Mouse (Mus musculus) liver, embryonic 16.5 days (tissue): ENCODE data around the gene Fbxo8. TPM values are rescaled to one million over a fixed set of nuclear protein-coding genes. Genes with fewer than 3 reads are reported as not detected.

ENCODE experiments used
- ATAC-seq: fragments of 200-750 bp; cut with Nextera tagmentation; 2 replicates; pipeline ENCODE4 v1.8.0; 2017; ENCODE audit warnings: low read depth, mild to moderate bottlenecking, moderate number of reproducible peaks, moderate library complexity
- H3K27ac ChIP-seq: fragments of 300-500 bp; sonication (generic); 2 replicates; pipeline ENCODE4 v1.5.1; 2014; ENCODE audit warnings: mild to moderate bottlenecking, low read length
- H3K27me3 ChIP-seq: fragments of 300-500 bp; sonication (generic); 2 replicates; pipeline ENCODE4 v1.6.1; 2014; ENCODE audit warnings: low read depth, low read length, mixed read lengths; ENCODE audit not compliant: control insufficient read depth, insufficient read depth
- H3K36me3 ChIP-seq: fragments of 300-500 bp; sonication (generic); 2 replicates; pipeline ENCODE4 v1.6.1; 2014; ENCODE audit warnings: mild to moderate bottlenecking; ENCODE audit not compliant: control insufficient read depth, insufficient read depth
- H3K4me1 ChIP-seq: fragments of 300-500 bp; sonication (generic); 2 replicates; pipeline ENCODE4 v1.6.1; 2014; ENCODE audit warnings: low read depth, low read length, mixed read lengths; ENCODE audit not compliant: control insufficient read depth
- H3K4me2 ChIP-seq: fragments of 300-500 bp; sonication (generic); 2 replicates; pipeline ENCODE4 v1.6.1; 2014; ENCODE audit warnings: low read depth, low read length, mixed read lengths
- H3K4me3 ChIP-seq: fragments of 300-500 bp; sonication (generic); 2 replicates; pipeline ENCODE4 v1.5.1; 2014; ENCODE audit warnings: low read depth, mild to moderate bottlenecking, low read length
- H3K9ac ChIP-seq: fragments of 300-500 bp; sonication (generic); 2 replicates; pipeline ENCODE4 v1.6.1; 2014; ENCODE audit warnings: low read depth, low read length
- H3K9me3 ChIP-seq: fragments of 300-500 bp; sonication (generic); replicated peaks from 2 replicates; pipeline ENCODE4 v1.6.1; 2016; ENCODE audit warnings: low read length; ENCODE audit not compliant: control insufficient read depth
- WGBS: fragments of 180-500 bp; shearing (Covaris S2); extraction: QIAGEN DNeasy Blood & Tissue Kit; methylation state at CpG from one replicate; pipeline ENCODE4 v1.1.7; 2014; ENCODE audit not compliant: insufficient replicate concordance; 5-methylcytosine and 5-hydroxymethylcytosine counted together
- polyA plus RNA-seq: library from polyadenylated mRNA; unstranded; fragments of >200 nt; fragmentation: Nextera tagmentation; extraction: Ambion mirVana; gene quantifications from 2 replicates; pipeline ENCODE4 v1.2.1, GENCODE M21; 2015

Gene Fbxo8
- polyA plus RNA-seq, 1 experiment from 2014 or later, result 35.4 TPM

DNA sequence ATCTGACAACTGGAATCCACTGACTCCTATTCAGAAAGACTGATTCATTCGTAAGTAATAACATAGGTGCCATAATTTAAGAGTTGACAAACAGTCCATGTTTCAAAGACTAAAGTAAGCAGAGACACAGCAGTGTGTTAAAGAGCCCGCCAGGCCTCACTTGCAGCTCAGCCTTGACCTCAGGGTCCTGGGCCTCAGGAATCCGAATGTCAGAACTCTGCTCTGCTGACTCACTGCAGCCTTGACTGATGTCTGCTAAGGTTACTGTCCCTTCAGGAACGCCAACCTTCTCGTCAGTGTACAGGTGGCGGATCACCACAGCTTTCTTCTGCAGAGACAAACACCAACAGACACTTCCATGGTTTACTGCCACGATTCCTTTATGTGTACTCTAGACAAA lies 10.2 kb upstream of the Fbxo8 start:
- H3K27me3 ChIP-seq, result no peaks in the 10 kb centered on the region
- no peaks in the 10 kb centered on the region for H3K9me3 ChIP-seq
- H3K4me3 ChIP-seq, result no peak overlapping the region
- H3K9ac ChIP-seq, result no peak overlapping the region
- H3K4me1 ChIP-seq, result no peaks in the 10 kb centered on the region
- no peak overlapping the region for H3K27ac ChIP-seq
- 75% methylated on average over 7 of the region's 7 CpGs for WGBS
- peaks cover 24% of the 10 kb centered on the region for H3K36me3 ChIP-seq
- H3K4me2 ChIP-seq, result no peak overlapping the region
- no peak for ATAC-seq

DNA sequence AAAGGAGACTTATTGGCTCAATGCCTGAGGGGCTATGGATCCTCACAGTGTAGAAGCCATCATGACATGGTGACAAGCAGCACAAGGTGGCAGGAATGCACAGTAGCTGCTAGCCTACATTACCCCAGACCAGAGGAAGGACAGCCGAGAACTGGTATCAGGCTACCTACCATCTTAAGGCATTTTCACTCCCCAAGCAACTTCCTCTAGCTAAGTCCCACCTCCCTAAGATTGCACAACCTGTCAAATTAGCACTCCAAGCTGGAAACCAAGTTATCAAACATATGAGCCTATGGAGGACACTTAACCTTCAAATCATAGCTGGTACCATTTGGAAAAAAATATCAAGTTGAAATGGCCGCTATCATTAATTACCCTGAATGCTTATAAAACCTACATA lies 3.0 kb upstream of the Fbxo8 start:
- H3K4me2 ChIP-seq, result no peak overlapping the region
- no peak overlapping the region for H3K9ac ChIP-seq
- H3K27ac ChIP-seq, result no peak overlapping the region
- WGBS, result 66% methylated on average over 2 of the region's 2 CpGs
- H3K9me3 ChIP-seq, result no peaks in the 10 kb centered on the region
- H3K4me1 ChIP-seq, result peaks cover 9% of the 10 kb centered on the region
- H3K27me3 ChIP-seq, result no peaks in the 10 kb centered on the region
- H3K36me3 ChIP-seq, result peaks cover 8% of the 10 kb centered on the region
- no peak overlapping the region for H3K4me3 ChIP-seq
- no peak for ATAC-seq

DNA sequence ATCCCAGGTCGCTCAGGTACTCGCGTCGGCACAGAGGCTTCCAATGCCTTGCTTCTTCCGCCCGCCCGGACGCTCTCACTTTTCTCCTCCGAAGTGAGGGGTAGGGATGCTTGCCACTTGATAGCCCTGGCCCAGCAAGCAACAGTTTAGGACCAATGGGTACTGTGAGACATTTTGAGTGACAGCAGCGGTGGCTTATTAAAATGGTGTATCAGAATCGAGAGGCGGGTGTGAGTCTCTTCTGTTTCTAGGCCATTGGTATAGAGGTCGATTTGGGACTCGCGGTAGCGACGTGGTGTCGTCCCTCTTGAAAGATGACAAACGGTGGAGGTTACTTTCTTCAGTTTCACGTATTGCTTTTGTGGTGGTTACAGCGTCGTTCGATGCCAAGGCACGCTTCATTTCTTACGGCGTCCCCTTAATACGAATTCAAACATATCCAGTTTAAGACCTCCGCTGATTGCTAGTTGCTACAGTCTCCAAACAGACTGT lies 517 bp downstream of the Fbxo8 start:
- H3K36me3 ChIP-seq, result no peaks in the 10 kb centered on the region
- peak; percentile 96 for ATAC-seq
- peak overlapping the region; percentile 70 for H3K4me3 ChIP-seq
- H3K4me1 ChIP-seq, result peaks cover 9% of the 10 kb centered on the region
- H3K9me3 ChIP-seq, result no peaks in the 10 kb centered on the region
- 0% methylated on average over 28 of the region's 28 CpGs for WGBS
- H3K27ac ChIP-seq, result peak overlapping the region; percentile 84
- no peaks in the 10 kb centered on the region for H3K27me3 ChIP-seq
- H3K9ac ChIP-seq, result peak overlapping the region; percentile 86
- H3K4me2 ChIP-seq, result peak overlapping the region; percentile 81

DNA sequence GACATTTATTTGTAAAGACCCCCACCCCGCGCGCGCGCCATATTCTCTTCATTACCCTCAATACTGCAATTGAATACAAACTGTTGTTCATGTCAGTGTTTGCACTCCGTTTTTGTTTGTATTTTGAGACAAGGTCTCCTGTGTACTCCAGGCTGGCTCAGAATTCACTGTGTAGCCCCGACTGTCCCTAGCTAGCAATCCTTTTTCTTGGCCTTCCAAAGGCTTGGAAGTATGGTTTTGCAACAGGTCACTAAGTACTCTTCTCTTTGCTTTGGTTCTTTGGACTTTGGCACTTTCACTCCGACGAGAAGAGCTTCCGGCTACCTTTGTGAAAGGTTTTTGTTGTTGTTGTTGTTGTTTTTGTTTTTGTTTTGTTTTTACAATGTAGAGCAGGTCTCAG lies 1.2 kb downstream of the Fbxo8 start:
- H3K4me2 ChIP-seq, result peak overlapping the region; percentile 81
- peaks cover 9% of the 10 kb centered on the region for H3K4me1 ChIP-seq
- H3K27me3 ChIP-seq, result no peaks in the 10 kb centered on the region
- H3K4me3 ChIP-seq, result peak overlapping the region; percentile 70
- H3K9me3 ChIP-seq, result no peaks in the 10 kb centered on the region
- 18% methylated on average over 10 of the region's 10 CpGs for WGBS
- H3K27ac ChIP-seq, result peak overlapping the region; percentile 84; the same call in 1 of the 2 replicates
- no peak for ATAC-seq
- H3K36me3 ChIP-seq, result no peaks in the 10 kb centered on the region
- H3K9ac ChIP-seq, result peak overlapping the region; percentile 86

DNA sequence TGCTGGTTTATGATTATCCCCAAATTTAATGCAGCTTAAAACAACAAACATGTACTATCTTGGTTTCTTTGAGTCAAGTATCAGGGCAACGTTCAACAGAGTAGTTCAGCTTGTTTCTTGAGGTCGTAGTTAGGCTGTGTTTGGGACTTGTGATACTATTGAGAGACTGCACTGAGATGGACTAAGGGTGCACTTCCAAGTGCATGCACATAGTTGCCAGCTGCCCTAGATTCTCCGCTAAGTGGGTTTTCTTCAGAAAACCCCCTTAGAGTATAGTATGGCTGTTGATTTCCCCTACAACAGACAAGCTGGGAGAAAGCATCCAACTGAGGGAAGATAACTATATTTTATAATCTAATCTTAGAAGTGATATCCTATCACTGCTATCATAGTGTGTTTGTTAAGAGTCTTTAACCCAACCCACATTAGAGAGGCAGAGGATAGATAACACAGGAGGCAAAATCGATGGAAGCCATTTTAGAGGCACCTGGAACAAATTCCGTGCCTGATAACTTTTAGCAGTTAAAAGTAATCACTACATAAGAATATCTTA lies 1.7 kb downstream of the Fbxo8 start:
- H3K4me3 ChIP-seq, result peak overlapping the region; percentile 40
- peak overlapping the region; percentile 28; the same call in 1 of the 2 replicates for H3K9ac ChIP-seq
- 42% methylated on average over 5 of the region's 5 CpGs for WGBS

DNA sequence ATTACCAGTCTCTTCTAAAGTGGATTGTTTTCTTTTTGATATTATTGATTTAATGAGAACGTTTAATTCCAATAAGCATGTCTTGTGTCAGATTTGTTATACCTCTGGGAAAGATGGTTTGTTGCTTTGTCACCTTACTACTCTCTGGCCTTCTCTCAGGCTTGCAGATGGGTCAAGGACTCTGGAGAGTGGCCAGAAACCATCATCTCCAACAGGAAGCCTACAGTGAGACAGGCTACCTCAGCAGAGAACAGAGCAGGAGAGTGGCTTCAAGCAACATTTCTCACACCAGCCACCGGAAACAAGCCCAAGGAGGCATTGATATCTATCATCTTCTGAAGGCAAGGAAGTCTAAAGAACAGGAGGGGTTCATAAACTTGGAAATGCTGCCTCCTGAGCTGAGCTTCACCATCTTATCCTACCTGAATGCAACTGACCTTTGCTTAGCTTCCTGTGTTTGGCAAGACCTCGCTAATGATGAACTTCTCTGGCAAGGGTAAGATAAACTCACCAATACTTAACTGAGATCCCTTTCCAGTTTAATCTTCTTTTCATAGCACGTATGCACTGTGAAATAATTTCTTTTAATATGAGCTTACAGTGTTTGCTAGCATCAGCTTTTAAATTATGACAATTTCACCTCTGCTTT lies 13.6 kb downstream of the Fbxo8 start:
- peak; percentile 68 for ATAC-seq
- Histone ChIP-seq H3K4me1 (no peaks in the 10 kb centered on the region; the same call in 1 of the 2 replicates), H3K9ac (no peak overlapping the region), H3K4me3 (no peak overlapping the region), H3K27me3 (no peaks in the 10 kb centered on the region), H3K9me3 (no peaks in the 10 kb centered on the region), H3K4me2 (no peak overlapping the region), H3K27ac (peak overlapping the region; percentile 49; the same call in 1 of the 2 replicates), H3K36me3 (no peaks in the 10 kb centered on the region)
- WGBS, result 62% methylated on average over 4 of the region's 4 CpGs

More for the DNA sequence above, 1.7 kb downstream of the Fbxo8 start:
- ATAC-seq, result no peak
- peaks cover 9% of the 10 kb centered on the region for H3K4me1 ChIP-seq
- H3K27me3 ChIP-seq, result no peaks in the 10 kb centered on the region
- peak overlapping the region; percentile 61; the same call in 1 of the 2 replicates for H3K27ac ChIP-seq
- no peaks in the 10 kb centered on the region for H3K9me3 ChIP-seq
- H3K4me2 ChIP-seq, result peak overlapping the region; percentile 81
- H3K36me3 ChIP-seq, result no peaks in the 10 kb centered on the region

DNA sequence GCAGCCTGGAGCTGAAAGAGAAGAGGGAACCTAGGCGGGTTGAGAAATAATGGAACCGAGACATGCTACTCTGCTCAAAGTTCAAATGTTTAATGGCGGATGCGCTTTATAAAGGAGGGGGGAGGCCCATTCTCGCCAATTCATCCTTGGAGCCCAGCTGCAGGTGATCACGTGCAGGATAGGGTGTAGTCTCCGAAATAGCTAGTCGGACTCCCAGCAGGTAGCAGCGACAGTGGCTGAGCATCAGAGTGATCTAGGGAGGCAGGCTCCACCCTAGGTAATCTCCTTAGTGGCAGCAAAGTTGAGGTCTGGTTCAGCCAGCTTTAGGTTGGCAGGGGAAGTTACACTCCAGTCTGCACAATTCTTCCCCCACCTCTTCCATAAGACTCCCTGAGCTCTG lies 16.0 kb downstream of the Fbxo8 start:
- 80% methylated on average over 9 of the region's 9 CpGs for WGBS
- Histone ChIP-seq H3K4me3 (no peak overlapping the region), H3K9me3 (no peaks in the 10 kb centered on the region), H3K27me3 (no peaks in the 10 kb centered on the region), H3K27ac (no peak overlapping the region), H3K36me3 (no peaks in the 10 kb centered on the region), H3K9ac (no peak overlapping the region), H3K4me1 (no peaks in the 10 kb centered on the region; the same call in 1 of the 2 replicates), H3K4me2 (no peak overlapping the region)
- ATAC-seq, result no peak

DNA sequence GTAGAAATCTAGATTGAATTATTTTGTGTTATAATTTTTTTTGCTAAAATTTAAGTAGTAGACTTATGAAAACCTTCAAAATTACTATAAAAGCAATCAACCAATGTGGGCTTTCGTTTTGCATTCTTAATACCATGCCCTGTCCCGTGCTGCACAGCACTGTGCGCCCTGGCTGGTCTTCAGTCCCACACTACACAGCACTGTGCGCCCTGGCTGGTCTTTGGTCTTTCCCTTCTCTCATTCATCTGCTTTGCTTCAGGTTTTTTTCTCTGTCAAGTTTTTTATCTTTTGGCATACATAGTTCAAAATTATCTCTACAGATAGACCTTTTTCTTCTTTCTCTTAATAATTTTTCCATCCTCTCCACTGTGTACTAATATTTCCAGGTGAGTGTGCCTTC lies 30.0 kb downstream of the Fbxo8 start:
- Histone ChIP-seq H3K4me3 (no peak overlapping the region), H3K9ac (no peak overlapping the region), H3K9me3 (no peaks in the 10 kb centered on the region), H3K36me3 (no peaks in the 10 kb centered on the region), H3K27me3 (no peaks in the 10 kb centered on the region), H3K4me2 (no peak overlapping the region), H3K27ac (no peak overlapping the region), H3K4me1 (no peaks in the 10 kb centered on the region)
- no peak for ATAC-seq
- WGBS, result 80% methylated on average over 4 of the region's 4 CpGs

DNA sequence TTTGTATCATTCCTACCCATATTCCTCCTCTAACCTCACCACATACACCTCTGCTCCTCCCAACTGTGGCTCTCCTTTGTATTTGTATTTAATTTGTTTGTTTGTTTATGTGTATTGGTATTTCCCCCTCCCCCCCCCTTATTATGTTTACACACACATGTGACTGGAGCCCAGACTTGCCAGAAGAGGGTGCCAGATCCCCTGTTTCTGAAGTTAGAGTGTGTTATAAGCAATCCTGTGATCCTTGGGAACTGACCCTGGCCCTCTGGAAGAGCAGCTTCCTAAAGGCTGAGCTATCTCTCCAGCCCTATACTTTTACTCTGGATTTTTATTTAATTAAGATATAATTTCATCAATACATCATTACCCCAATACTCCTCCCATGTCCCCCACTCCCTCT lies 32.0 kb downstream of the Fbxo8 start:
- no peaks in the 10 kb centered on the region for H3K4me1 ChIP-seq
- no peak overlapping the region for H3K9ac ChIP-seq
- ATAC-seq, result no peak
- no peaks in the 10 kb centered on the region for H3K27me3 ChIP-seq
- H3K27ac ChIP-seq, result no peak overlapping the region
- H3K4me2 ChIP-seq, result no peak overlapping the region
- H3K36me3 ChIP-seq, result no peaks in the 10 kb centered on the region
- no peak overlapping the region for H3K4me3 ChIP-seq
- no peaks in the 10 kb centered on the region for H3K9me3 ChIP-seq
